Mouse (Mus musculus): ENCODE measurements around the gene Gm11020.

GRCm38 (mm10) chr8:104353186-104353585, 31.8 kb downstream of the Gm11020 start:
- TF ChIP-seq CTCF (IDR thresholded peaks at IDR 0.05; ENCODE audit: control insufficient read depth, insufficient read depth, insufficient read length) (no peak), MYOD1 (IDR thresholded peaks at IDR 0.05; ENCODE audit: control insufficient read depth, insufficient read length, low read depth) (no peak), MAX (IDR thresholded peaks at IDR 0.05) (no peak), CEBPB (IDR thresholded peaks at IDR 0.05; ENCODE audit: low read depth) (no peak), FOSL1 (IDR thresholded peaks at IDR 0.05; ENCODE audit: insufficient read depth, low read length, poor library complexity, severe bottlenecking) (no peak)
